Mouse (Mus musculus): ENCODE data around the gene Rnaseh2b. TPM values are rescaled to one million over a fixed set of nuclear protein-coding genes. Genes with fewer than 3 reads are reported as not detected.

Rnaseh2b gene
- total and polyA plus RNA-seq, 3 experiments: 21.2 to 63.7 (median 53.6) TPM

GRCm38 (mm10) chr14:62370819-62371218 is 78.4 kb downstream of the Rnaseh2b start:
- Histone ChIP-seq H3K4me2 (ENCODE audit: insufficient read depth, low read depth, poor library complexity, severe bottlenecking) (no peak overlapping the region), H3K79me2 (replicated peaks; ENCODE audit: control insufficient read depth, extremely low read depth, insufficient read depth, poor library complexity, severe bottlenecking) (no peaks in the 10 kb centered on the region), H3K9ac (ENCODE audit: insufficient read depth, low read depth) (no peak overlapping the region), H3K4me1 (ENCODE audit: control insufficient read depth in 1 of 2, insufficient read depth in 2 of 2) (peaks cover 2 to 9% of the 10 kb centered on the region in 2 experiments; a peak in 2 of 4 replicates), H3K4me3 (replicated peaks in 1 of 3; ENCODE audit: low read depth in 2 of 3, low read length in 2 of 3, poor library complexity in 1 of 3) (no peak overlapping the region), H3K36me3 (replicated peaks in 1 of 2; ENCODE audit: control insufficient read depth in 1 of 2, insufficient read depth in 1 of 2, low read length in 1 of 2) (peaks cover 14 to 69% of the 10 kb centered on the region in 2 experiments), H3K9me3 (replicated peaks; ENCODE audit: low read length) (no peaks in the 10 kb centered on the region), H3K27ac (ENCODE audit: insufficient read depth, low read depth) (no peak overlapping the region), H3K27me3 (replicated peaks) (no peaks in the 10 kb centered on the region)
- DNase-seq (ENCODE audit: extremely low read depth): no peak
- in situ Hi-C loops (cut with MboI; ENCODE audit: low pct_ligation_motif_present, low pct_unique_long_range_greater_than_20kb, low sequenced_read_pairs) (no loop called here), dilution Hi-C loops (cut with MboI; ENCODE audit: extremely low pct_ligation_motif_present, extremely low pct_unique_long_range_greater_than_20kb, low sequenced_read_pairs) (no loop called here)
- TF ChIP-seq NRF1 (IDR thresholded peaks at IDR 0.05; ENCODE audit: low read depth, low read length) (no peak), ZC3H11A (IDR thresholded peaks at IDR 0.05; ENCODE audit: low read depth, low read length) (no peak), BHLHE40 (IDR thresholded peaks at IDR 0.05; ENCODE audit: low read depth, low read length) (no peak), MXI1 (IDR thresholded peaks at IDR 0.05; ENCODE audit: low read depth, low read length) (no peak), MAFK (IDR thresholded peaks at IDR 0.05; ENCODE audit: insufficient replicate concordance, low read length) (no peak), MEF2A (IDR thresholded peaks at IDR 0.05; ENCODE audit: borderline replicate concordance, low read depth, low read length) (no peak), USF2 (conservative IDR thresholded peaks at IDR 0.05; ENCODE audit: low read depth, low read length) (no peak), UBTF (IDR thresholded peaks at IDR 0.05; ENCODE audit: low read depth, low read length) (no peak), JUND (conservative IDR thresholded peaks at IDR 0.05; ENCODE audit: low read depth, low read length) (no peak), ZKSCAN1 (IDR thresholded peaks at IDR 0.05; ENCODE audit: borderline replicate concordance, low read depth, low read length) (no peak), EP300 (IDR thresholded peaks at IDR 0.05; ENCODE audit: low read length) (no peak), CHD1 (IDR thresholded peaks at IDR 0.05; ENCODE audit: low read depth, low read length) (no peak), JUN (IDR thresholded peaks at IDR 0.05; ENCODE audit: insufficient read depth, low read depth, low read length) (no peak), KAT2A (IDR thresholded peaks at IDR 0.05; ENCODE audit: insufficient replicate concordance, low read length) (no peak), RCOR1 (conservative IDR thresholded peaks at IDR 0.05; ENCODE audit: low read depth, low read length) (no peak), PAX5 (IDR thresholded peaks at IDR 0.05; ENCODE audit: low read length) (no peak), CHD2 (IDR thresholded peaks at IDR 0.05; ENCODE audit: low read length) (no peak), GABPA (IDR thresholded peaks at IDR 0.05; ENCODE audit: insufficient replicate concordance, low read depth, low read length) (no peak)

- Histone ChIP-seq H3K4me2 (ENCODE audit: insufficient read depth, low read depth, poor library complexity, severe bottlenecking) (no peak overlapping the region), H3K27ac (ENCODE audit: insufficient read depth, low read depth) (no peak overlapping the region), H3K27me3 (replicated peaks) (no peaks in the 10 kb centered on the region), H3K4me3 (replicated peaks in 1 of 3; ENCODE audit: low read depth in 2 of 3, low read length in 2 of 3, poor library complexity in 1 of 3) (no peak overlapping the region), H3K4me1 (ENCODE audit: control insufficient read depth in 1 of 2, insufficient read depth in 2 of 2) (peaks cover 2 to 9% of the 10 kb centered on the region in 2 experiments; a peak in 2 of 4 replicates), H3K9me3 (replicated peaks; ENCODE audit: low read length) (no peaks in the 10 kb centered on the region), H3K9ac (ENCODE audit: insufficient read depth, low read depth) (no peak overlapping the region), H3K79me2 (replicated peaks; ENCODE audit: control insufficient read depth, extremely low read depth, insufficient read depth, poor library complexity, severe bottlenecking) (no peaks in the 10 kb centered on the region), H3K36me3 (replicated peaks in 1 of 2; ENCODE audit: control insufficient read depth in 1 of 2, insufficient read depth in 1 of 2, low read length in 1 of 2) (peaks cover 7 to 64% of the 10 kb centered on the region in 2 experiments)
- dilution Hi-C loops (cut with MboI; ENCODE audit: extremely low pct_ligation_motif_present, extremely low pct_unique_long_range_greater_than_20kb, low sequenced_read_pairs) (no loop called here), in situ Hi-C loops (cut with MboI; ENCODE audit: low pct_ligation_motif_present, low pct_unique_long_range_greater_than_20kb, low sequenced_read_pairs) (no loop called here)
- no peak for TF ChIP-seq ETS1 (conservative IDR thresholded peaks at IDR 0.05; ENCODE audit: low read depth, low read length)
- no peak for TF ChIP-seq UBTF (IDR thresholded peaks at IDR 0.05; ENCODE audit: low read depth, low read length)
- TF ChIP-seq ZNF384 (IDR thresholded peaks at IDR 0.05; ENCODE audit: low read depth, low read length): no peak
- no peak for TF ChIP-seq JUND (conservative IDR thresholded peaks at IDR 0.05; ENCODE audit: low read depth, low read length)
- no peak for TF ChIP-seq USF1 (IDR thresholded peaks at IDR 0.05; ENCODE audit: low read depth, low read length)
- no peak for TF ChIP-seq HCFC1 (IDR thresholded peaks at IDR 0.05; ENCODE audit: low read depth, low read length)
- TF ChIP-seq IRF4 (IDR thresholded peaks at IDR 0.05; ENCODE audit: low read depth, low read length): no peak
- no peak for TF ChIP-seq RAD21 (IDR thresholded peaks at IDR 0.05; ENCODE audit: low read depth, low read length)
- TF ChIP-seq MEF2A (IDR thresholded peaks at IDR 0.05; ENCODE audit: borderline replicate concordance, low read depth, low read length): no peak
- TF ChIP-seq NRF1 (IDR thresholded peaks at IDR 0.05; ENCODE audit: low read depth, low read length): no peak
- no peak for TF ChIP-seq E2F4 (IDR thresholded peaks at IDR 0.05; ENCODE audit: insufficient replicate concordance, low read depth, low read length)
- TF ChIP-seq MAX (IDR thresholded peaks at IDR 0.05; ENCODE audit: low read length): no peak
- TF ChIP-seq KAT2A (IDR thresholded peaks at IDR 0.05; ENCODE audit: insufficient replicate concordance, low read length): no peak
- TF ChIP-seq CTCF (conservative IDR thresholded peaks at IDR 0.05 in 1 of 2, IDR thresholded peaks at IDR 0.05 in 1 of 2; ENCODE audit: low read depth in 2 of 2, low read length in 2 of 2): no peak
- TF ChIP-seq CHD1 (IDR thresholded peaks at IDR 0.05; ENCODE audit: low read depth, low read length): no peak
- TF ChIP-seq EP300 (IDR thresholded peaks at IDR 0.05; ENCODE audit: low read length): no peak
- TF ChIP-seq BHLHE40 (IDR thresholded peaks at IDR 0.05; ENCODE audit: low read depth, low read length): no peak
- no peak for TF ChIP-seq GABPA (IDR thresholded peaks at IDR 0.05; ENCODE audit: insufficient replicate concordance, low read depth, low read length)
- no peak for DNase-seq (ENCODE audit: extremely low read depth)
Measured at GRCm38 (mm10) chr14:62374001-62374400, 81.6 kb downstream of the Rnaseh2b start.
